Mouse (Mus musculus) ovary, adult 2 months (tissue): Measurements from ENCODE around the gene Aebp2. TPM values are rescaled to one million over a fixed set of nuclear protein-coding genes. Genes with fewer than 3 reads are reported as not detected.

Source experiments
- polyA plus RNA-seq: library from polyadenylated mRNA; depleted of rRNA; stranded (reverse); fragments of >200 nt; gene quantifications from 2 replicates; pipeline ENCODE4 v1.2.3, GENCODE M21; 2012; rRNA removed

Gene Aebp2
- 49.5 and 61.4 TPM in 2 replicates for polyA plus RNA-seq

GRCm38 (mm10) chr6:140622391-140623225 is at the start of gene Aebp2:
Aebp2 (plus strand) TSS chr6:140622663.

Other genes starting within 250 kb of the Aebp2 start
- gene Plekha5, start 198.6 kb upstream of the Aebp2 start, polyA plus RNA-seq: 33.0 and 34.1 TPM in 2 replicates
- gene Gm11077, start 106.6 kb downstream of the Aebp2 start, polyA plus RNA-seq: not detected in 2 replicates